Mouse (Mus musculus) urinary bladder, postnatal 10 days (tissue): ENCODE data around the gene Strn4.

Experiments used
- DNase-seq: peaks from one replicate; pipeline ENCODE4 v3.0.0; 2022; ENCODE audit warnings: low spot score

Gene Strn4

DNA sequence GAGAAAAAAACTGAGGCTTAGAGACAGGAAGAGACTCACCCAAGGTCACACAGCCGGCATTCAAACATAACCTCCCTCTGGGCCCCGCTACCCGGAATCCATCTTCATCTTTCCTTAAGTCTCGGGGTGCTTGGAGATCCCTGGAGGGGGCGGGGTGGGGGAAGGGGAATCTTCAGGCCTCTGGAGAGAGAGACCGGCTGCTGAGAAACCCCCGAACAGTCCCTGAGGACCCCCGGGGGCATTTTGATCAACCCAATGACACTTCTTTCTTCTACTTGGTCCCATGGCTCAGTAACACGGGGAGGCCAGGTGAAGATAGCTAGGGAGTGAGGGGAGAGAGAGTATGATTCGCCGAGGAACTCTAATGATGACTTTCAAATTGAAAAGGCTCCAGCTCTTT lies 60.3 kb downstream of the Strn4 start:
- DNase-seq, result no peak

DNA sequence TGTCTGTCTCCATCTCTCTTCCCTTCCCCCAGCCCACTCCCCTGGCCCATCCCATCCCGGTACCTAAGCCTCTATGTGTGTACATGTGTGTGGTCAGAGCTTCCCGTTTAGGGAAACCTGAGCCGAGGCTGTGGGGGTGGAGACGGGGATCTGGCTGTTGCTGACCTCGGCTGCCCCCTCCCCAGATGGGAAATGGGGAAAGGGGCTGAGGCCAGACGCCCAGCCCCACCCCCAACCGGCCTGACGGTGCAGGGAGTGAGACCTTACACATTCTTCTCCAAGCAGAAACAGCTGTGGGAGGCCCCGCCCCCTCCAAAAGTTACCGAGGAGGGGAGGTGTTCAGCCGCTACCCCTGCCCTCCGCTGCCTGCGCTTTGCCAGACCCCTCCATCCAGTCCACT lies 60.9 kb downstream of the Strn4 start:
- no peak for DNase-seq

GRCm38 (mm10) chr7:16877717-16878116 lies 62.0 kb downstream of the Strn4 start:
- no peak for DNase-seq

DNA sequence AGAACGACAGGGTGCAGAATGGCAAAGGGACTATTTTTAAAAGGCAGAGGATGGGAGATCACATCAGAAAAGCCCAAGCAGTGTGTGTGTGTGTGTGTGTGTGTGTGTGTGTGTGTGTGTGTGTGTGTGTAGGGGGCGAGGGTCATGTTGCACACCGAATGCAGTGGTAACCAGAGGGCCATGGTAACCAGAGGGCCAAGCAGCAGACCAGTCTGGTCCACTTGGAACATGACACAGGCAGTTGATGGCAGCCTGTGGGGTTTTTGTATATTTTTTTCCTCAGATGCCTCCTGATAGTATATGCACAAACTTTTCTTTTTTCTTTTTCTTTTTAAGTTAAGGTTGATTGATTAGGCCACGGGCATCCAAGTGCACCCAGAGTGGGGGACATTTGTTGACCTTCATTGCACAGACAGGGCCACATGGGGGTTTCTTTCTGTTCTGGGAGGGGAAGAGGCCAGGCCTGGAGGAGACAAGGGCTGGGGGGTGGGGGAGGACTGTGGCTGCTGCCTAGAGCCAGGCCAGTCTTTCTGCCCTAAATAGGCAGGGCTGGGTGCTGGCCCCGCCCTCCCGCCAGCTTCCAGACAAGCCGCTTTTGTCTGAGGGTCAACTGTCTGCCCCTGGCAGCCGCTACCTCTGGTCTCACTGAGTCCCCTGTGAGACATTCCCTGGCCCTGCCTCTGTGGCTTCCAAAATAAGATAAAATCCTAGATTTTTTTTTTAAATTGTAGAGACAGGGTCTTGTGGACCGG lies 64.3 kb downstream of the Strn4 start:
- DNase-seq, result no peak

GRCm38 (mm10) chr7:16880615-16881014 lies 64.9 kb downstream of the Strn4 start:
- DNase-seq, result no peak

DNA sequence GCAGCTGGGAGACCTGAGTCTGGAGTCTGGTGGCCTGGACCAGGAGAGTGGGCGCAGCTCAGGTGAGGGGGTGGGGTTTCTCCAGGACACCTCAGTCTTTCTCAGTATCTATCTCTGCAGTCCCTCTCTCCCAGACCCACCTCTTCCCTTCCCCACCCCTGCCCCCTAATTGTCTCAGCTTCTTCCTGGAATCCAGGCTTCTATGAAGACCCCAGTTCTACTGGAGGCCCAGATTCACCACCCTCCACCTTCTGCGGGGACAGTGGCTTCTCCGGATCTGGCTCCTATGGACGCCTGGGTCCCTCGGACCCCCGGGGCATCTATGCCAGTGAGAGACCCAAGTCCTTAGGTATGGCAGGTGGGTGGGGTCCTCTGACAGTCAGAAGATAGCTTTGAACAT lies 67.5 kb downstream of the Strn4 start:
- no peak for DNase-seq

DNA sequence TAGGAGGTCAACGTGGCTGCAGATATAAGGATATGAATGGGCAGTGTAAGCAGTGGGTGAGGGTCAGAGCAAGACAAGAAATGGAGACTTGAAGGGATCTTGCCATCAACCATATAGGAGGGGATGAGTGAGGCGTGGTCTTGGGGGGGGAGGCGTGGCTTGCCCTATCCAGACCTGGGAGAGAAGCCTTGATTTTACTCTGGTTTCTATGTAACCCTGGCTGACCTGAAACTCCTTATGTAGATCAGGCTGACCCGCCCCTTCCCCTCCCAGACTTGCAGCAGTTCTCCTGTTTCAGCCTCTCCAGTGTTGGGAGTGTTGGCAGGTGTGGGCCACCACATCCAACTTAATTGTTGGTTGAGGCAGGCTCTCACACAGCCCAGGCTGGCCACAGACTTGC lies 68.6 kb downstream of the Strn4 start:
- no peak for DNase-seq

DNA sequence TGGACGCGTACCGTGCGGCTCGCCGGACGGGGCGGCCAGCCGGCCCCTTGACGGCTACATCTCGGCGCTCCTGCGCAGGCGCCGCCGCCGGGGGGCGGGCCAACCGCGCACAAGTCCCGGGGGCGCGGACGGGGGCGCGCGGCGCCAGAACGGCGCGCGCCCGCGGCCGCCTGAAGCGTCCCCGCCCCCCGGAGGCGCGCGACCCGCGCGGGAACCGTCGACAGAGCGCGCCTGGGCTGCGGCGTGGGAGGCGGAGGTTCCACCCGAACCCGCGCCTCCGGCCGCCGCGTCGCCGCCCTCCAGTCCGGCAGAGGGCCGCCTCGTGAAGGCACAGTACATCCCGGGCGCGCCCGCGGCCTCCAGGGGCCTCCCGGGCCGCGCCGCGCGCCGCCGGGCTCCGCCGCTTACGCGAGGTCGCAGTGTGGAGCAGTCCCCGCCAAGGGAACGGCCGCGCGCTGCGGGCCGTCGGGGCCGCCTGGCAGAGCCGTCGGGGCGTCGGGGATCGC lies 69.6 kb downstream of the Strn4 start:
- DNase-seq, result no peak

DNA sequence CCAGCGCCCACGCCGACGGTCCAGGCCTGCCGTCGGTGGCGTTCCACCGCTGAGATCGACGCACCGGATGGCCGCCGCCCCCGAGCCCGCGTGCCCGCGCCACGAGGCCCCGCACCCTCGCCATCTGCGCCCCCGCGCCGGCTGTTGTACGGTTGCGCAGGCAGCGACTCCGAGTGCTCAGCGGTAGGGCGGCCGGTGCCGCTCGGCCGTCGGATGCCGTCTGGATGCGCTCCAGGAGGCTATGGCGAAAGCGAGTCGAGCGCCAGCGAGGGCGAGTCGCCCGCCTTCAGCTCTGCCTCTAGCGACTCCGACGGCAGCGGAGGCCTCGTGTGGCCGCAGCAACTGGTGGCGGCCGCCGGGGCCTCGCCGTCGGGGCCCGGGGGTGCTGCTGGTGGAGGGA lies 70.2 kb downstream of the Strn4 start:
- no peak for DNase-seq
